Mouse (Mus musculus) heart, postnatal 36 days (tissue): ENCODE measurements around the gene 6030445D17Rik. TPM values are rescaled to one million over a fixed set of nuclear protein-coding genes. Genes with fewer than 3 reads are reported as not detected.

Source experiments
- DNase-seq, 2 experiments: peaks; one replicate each; pipeline ENCODE4 v3.0.0; 2021 to 2022
- intact Hi-C: fragments of 180-260 bp; cut with DNase I; formaldehyde crosslinking; loops from one replicate; pipeline ENCODE4 v1.15.1; 2025
- total RNA-seq, 2 experiments: library from RNA; stranded (reverse); gene quantifications; 2 replicates each; pipeline ENCODE4 v1.2.3; 2021

The 6030445D17Rik gene
- total RNA-seq, 2 experiments from 2014 or later = 0.17 to 0.35 TPM

DNA sequence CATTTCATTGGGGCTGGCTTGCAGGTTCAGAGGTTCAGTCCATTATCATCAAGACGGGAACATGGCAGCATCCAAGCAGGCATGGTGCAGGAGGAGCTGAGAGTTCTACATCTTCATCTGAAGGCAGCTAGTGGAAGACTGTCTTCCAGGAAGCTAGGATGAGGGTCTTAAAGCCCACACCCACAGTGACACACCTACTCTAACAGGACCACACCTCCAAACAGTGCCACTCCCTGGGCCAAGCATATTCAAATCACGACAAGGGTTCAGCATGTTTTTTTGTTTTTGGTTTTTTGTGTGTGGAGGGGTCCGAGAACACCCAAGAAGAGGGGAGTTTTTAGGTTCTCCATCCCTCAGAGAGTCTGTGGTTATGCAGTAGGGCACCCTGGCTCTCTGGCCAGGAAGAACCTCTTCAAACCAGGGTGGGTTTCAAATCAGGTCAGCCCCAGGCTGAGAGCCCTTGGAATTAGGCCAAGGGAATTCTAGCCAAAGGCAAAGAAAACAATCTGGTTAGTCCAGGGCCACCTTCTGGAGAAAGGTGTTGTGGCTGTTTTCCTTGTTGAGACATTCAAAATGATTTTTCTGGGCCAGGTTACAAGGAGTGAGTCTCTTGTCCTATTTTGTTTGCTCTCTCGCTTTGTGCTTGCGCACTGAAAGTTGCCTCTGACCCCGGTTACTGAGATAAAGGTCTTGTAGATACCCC lies 5.4 kb upstream of the 6030445D17Rik start:
- intact Hi-C loops = no loop called here
- no peak for DNase-seq

DNA sequence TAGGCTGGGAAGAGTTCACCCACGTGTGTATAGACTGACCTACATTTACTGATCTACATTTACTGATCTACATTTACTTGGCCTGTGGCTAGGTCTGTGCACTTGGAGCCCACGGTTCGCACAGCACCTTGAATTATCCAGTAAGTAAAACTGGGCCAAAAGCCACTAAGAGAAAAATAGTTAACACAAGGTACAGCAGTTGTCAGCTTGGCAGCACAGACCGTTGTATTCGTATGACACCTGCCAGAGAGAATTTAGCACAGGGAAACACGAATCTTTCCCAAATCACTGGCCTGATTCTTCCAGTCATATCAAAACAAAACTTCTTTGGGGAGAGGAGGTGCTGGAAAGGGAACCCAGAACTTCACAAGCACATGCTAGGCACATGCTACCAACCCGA lies 3.8 kb upstream of the 6030445D17Rik start:
- DNase-seq = no peak
- intact Hi-C loops = no loop called here

DNA sequence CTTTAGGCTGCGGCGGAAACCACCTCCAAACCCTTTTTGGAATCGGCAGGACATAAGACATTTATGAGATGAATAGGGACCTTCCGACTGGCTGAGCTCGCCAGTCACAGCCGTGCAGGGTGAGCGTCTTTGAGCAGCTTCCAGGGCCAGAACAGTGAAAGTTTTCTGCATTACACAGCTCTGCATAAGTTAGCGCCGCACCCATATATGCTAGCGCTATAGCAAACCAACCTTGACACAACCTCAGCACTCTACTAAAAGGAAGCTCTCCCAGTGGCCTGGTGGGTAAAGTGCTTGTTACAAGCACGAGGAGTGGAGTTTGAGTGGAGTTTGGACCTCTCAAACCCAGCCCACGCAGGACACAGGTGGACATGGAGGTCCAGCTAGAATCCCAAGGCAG lies 2.8 kb upstream of the 6030445D17Rik start:
- intact Hi-C loops = no loop called here

DNA sequence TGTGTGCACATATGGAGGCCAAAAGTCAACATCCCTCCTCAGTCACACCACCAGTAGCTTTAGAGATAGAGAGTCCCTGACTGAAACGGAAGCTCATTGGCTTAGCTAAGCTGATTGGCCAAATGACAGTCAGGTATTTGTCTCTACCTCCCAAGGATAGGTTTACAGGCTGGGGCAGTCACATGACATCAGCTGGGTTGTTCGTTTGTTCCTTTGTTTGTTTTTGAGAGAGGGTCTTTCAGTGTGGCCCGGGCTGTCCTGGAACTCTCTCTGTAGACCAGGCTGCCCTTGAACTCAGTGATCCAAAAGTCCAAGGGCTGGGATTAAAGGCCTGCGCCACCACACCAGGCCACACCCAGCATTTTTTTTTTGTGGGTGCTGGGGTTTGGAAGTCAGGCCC lies 844 bp upstream of the 6030445D17Rik start:
- intact Hi-C loops = loop anchor here (5.0 kb wide), 1 partner anchor 141 kb away; the partner anchor contains the start of gene Kdm1a
- no peak for DNase-seq

More for the DNA sequence above, 2.8 kb upstream of the 6030445D17Rik start:
- DNase-seq = no peak

DNA sequence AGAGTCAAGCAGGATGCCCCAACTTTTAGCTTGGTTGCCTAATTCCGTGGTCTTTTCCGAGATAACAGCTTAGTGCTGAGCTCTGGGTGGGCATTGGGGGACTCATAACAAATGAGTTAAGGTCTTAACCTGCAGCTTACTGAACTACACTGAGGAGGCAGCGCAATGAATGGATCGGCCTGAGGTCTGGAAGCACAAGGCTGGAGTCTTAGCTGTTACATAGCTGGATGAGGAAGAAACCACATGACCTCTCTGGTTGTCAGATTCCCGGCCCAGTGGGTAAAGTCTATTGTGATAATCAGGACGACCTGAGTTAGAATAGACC lies 327 bp upstream of the 6030445D17Rik start:
- intact Hi-C loops = loop anchor here (5.0 kb wide), 1 partner anchor 141 kb away; the partner anchor contains the start of gene Kdm1a
- DNase-seq = no peak

DNA sequence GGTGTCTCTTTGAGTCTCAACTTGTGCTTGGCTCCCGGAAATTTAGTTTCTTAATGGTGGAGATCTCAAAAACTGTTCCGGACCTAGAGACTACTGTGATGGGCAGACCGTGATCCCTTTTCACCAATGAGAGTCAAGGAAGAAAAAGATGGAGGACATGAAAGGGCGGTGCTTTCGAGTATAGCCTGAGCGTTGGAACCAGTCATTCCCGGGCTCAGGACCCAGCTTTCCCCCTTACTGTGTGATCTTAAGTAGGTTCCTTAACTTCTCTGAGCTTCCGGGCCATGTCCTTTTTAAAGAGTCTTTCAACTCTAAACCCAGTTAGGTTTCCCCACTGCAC lies 759 bp downstream of the 6030445D17Rik start:
- no peak for DNase-seq
- intact Hi-C loops = loop anchor here (5.0 kb wide), 1 partner anchor 139 kb away; the partner anchor contains the start of gene Kdm1a

DNA sequence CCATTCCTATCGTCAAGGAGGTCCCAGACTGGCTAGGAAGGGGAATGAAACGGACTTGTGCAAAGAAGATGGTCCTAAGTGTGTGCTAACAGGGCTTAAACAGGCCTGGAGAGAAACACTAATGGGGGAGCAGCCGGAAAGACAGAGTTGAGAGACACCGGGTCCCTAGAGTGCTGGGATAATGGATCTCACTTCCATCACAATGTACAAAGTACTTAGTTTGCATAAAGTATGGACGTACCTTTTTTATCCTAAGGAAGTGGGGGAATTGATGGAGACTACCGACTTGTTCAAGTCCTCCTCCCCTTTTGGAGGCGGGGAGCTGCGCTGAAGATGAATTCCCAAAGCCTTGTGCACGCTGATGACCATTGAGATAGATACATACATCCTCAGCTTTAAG lies 1.4 kb downstream of the 6030445D17Rik start:
- no peak for DNase-seq
- intact Hi-C loops = loop anchor here (5.0 kb wide), 1 partner anchor 139 kb away; the partner anchor contains the start of gene Kdm1a

DNA sequence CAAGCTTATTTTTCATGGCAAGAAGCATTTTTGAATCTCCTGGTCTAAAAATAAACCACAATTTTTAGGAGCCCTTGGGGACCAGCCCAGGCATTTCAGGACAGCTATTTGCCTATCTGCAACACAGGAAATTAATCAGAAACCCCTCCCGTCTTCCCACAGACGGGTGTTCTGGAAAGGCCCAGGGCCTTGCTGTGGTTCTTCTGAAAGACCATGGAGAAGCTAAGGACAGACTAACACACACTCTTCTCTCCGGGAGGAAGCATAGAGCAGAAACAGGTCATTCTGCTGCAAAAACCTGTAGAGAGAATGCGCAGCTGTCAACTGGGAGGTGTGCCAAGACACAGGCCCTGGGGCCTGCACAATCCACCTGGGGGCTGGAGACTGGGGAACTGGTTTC lies 4.2 kb downstream of the 6030445D17Rik start:
- peak; percentile 30 to 47 for DNase-seq
- intact Hi-C loops = no loop called here

DNA sequence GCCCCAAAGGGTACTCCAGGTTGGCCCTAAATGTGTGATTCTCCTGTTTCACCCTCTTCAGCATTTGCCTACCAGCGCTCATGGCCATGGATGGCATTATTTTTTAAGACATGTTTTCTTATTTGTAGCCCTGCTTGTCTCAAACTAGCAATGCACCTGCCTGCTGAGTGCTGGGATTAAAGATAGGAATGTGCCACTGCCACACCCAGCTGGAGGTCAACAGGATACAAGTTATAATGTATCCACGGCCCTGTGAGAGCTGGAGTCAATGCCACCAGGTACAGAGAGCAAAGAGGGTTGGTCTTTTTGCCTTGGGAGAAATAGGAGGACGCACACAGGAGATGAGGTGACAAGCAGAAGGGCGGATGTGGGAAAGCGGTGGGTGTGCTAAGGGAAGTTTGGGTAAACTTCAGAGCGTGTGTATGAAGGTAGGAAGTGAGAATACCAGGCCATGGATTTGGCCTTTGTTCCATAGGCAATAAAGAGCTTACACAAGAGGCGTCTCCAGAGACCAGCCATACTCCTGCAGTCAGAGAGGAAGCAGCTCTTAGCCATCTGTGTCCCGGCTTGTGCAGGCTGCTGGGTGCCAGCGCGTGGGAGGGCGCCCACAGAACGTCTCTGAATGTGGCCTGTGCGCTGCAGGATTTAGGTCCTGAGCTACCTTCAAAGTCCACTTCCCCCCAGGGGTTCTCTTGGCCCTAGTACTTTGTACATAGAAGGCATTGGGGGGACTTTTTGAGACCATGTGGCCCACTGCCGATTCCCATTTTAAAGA lies 6.7 kb downstream of the 6030445D17Rik start:
- intact Hi-C loops = no loop called here

DNA sequence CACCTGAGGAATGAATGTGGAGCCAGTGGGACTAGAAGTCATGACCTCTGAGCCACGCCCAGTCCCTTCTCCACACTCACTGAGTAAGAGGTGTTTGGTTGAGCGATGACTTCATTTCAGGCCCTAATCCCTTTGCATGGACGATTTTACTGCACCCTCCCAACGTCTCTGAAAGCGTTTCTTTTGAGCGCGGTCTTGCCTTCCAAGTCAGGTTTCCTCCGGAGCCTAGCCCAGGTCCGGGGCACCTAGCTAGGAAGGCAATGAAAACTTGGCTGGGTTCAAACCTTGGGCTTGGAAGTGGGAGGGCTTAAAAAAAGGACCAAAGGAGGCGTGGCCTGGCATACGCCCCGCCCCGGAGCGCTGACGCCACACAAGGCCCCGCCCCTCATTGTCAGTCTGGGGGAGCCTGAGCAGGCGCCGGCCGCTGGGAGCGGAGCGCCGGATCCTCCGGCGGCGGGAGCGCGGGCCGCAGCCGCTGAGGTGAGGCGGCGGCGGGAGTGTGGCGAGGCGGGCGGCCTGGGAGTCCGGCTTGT lies 7.4 kb downstream of the 6030445D17Rik start, which contains the start of gene Luzp1:
TSS of gene Luzp1 (plus strand) at position 391 of the 533 bp plus-strand sequence.
- intact Hi-C loops = no loop called here
- DNase-seq = peak; percentile 97

More for the DNA sequence above, 6.7 kb downstream of the 6030445D17Rik start:
- no peak for DNase-seq

DNA sequence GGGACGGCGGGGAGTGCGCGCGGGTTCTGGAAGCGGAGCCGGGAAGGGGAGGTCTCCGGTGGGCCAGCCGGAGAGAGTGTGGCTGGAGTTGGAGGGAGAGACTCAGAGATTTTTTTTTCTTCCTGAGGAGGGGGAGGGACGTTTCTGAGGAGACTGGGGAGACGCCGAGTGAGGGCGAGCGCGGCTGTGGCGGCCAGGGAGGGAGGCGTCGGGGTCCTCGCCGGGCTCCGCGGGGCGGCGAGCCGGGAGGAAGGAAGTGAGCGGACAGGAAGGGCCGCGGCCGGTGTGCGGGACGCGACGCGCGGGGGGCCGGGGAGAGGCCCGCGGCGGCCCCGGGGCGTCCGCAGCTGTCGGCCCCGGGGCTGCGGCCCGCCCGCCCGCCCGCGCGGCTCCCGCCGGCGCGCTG lies 7.9 kb downstream of the 6030445D17Rik start:
- no peak for DNase-seq
- intact Hi-C loops = loop anchor here (2.0 to 5.0 kb wide), 2 partner anchors 19 to 57 kb away; no protein-coding TSS in a partner anchor

DNA sequence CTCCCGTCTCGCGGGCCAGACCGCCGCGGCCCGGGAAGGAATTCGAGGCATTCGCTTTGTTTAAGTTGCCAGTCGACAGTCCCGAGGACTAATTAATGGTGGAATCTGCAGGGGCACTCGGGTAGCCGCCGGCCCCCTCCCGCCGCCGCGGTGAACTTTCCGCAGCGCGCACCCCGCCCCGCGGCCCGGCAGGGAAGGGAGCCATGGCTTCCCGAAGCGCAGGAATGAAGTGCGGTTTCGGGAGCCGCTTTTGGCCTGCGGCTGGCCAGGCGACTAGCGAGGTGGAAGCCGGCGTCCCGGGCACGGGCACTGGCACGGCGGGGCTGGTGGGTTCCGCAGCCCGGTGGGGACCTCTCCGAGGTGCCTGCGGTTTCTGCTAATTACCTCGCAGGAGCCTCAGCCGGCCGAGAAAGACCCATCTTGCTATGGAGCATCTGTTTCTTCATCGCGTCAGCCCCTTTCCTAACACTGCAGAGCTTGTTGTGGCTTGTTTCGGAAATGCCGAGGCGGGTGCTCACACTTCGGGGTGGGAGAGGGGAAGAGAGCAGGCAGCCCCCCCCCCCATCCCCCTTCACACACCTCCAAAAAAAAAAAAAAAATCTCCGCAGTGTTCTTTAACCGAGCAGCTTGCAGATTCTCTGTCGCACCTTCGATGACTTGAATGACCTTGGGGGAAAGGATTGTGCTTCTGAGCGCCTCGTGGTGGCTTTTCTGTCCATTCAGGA lies 8.5 kb downstream of the 6030445D17Rik start:
- DNase-seq = peak; percentile 63 to 76
- intact Hi-C loops = loop anchor here (2.0 to 5.0 kb wide), 2 partner anchors 18 to 57 kb away; no protein-coding TSS in a partner anchor

DNA sequence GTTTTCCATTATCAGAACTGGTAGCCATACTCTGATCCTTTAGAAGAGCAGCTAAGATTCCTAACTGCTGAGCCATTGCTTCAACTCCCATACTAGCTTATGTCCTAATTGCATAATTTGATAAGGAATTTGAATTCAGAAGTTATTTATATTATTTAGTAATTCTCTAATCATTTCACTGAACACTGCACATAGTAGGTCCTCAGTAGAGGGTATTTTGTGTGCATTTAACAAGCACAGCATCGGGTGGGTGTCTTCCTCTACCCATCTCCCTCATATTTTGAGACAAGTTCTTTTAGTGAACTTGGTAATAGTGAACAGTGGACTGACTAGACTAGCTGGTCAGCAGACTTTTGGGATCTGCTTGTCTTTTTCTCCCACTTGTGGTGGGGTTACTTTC lies 14.6 kb downstream of the 6030445D17Rik start:
- DNase-seq = no peak
- intact Hi-C loops = no loop called here

DNA sequence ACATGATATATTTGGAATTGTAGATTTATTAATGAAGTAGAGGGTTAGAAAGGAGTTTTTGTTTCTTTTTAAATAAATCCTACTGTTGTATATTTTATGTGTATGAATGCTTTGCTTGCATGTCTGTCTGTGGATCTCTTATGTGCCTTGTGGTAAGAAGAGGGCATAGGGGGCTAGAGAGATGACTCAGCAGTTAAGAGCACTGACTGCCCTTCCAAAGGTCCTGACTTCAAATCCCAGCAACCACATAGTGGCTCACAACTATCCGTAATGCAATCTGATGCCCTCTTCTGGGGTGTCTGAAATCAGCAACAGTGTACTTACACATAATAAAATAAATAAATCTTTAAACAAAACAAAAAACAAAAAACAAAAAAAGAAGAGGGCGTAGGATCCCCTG lies 24.5 kb downstream of the 6030445D17Rik start:
- intact Hi-C loops = no loop called here

DNA sequence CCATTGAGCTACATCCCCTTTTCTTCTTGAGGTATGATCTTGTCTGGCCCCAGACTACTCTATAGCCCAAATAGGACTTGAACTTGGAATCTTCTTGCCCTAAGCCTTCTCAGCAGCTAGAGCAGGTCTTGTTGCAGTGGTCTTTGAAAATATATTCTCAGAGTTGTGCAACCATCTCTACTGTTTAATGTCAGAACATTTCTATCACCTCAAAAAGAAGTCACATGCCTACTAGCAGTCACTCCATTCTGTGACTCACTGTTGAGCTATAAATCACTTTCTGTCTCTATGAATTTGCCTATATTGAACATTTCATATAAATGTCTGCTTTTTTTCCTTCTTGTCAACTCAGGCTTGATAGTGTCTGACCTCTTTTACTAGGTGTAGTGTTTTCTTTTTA lies 33.9 kb downstream of the 6030445D17Rik start:
- no peak for DNase-seq
- intact Hi-C loops = no loop called here

More for the DNA sequence above, 24.5 kb downstream of the 6030445D17Rik start:
- no peak for DNase-seq

DNA sequence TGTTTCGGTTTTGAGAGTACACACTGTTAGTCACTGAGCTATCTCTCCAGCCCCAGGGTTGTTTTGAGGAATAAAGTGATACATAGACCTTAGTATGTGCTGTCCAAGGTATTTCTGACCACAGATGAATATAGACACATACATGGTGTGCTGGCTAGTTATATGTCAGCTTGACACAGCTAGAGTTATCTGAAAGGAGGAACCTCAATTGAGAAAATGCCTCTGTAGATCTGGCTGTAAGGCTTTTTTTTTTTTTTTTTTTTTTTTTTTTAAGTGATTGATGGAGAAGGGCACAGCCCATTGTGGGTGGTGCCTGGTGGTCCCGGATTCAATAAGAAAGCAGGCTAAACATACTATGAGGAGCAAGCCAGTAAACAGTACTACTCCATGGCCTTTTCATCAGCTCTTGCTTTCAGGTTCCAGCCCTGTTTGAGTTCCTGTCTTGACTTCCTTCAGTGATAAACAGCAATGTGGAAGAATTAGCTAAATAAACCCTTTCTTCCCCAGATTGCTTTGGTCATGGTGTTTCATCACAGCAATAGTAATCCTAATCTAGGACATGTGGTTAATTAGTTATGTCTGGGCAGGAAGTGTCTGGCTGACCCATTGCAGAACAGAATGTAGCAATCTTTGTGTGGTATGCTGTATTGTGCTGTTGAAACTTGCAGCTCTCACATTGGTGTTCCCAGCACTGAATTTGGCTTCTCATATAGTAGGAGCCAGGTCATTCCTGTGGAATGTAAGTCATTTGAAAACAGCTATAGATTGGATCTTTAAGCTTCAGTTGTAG lies 43.6 kb downstream of the 6030445D17Rik start:
- DNase-seq = no peak
- intact Hi-C loops = no loop called here

DNA sequence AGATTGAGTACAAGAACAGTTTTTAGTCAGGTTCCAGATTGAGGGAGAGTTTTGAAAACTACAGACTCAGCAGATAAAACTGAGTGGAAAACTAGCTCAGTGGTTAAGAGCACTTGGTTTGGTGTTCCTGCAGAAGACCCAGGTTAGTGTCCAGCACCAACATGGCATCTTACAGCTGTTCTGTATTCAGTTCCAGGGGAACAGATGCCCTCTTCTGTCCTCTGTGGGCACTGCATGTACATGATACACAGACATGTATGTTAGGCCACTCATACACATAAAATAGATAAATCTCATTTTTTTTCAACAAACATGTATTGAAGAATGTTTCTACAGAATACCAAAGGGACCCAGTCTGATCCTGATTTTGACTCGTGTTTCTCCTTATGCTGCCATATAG lies 47.8 kb downstream of the 6030445D17Rik start:
- DNase-seq = peak in 1 of 2 experiments; percentile 37
- intact Hi-C loops = no loop called here

DNA sequence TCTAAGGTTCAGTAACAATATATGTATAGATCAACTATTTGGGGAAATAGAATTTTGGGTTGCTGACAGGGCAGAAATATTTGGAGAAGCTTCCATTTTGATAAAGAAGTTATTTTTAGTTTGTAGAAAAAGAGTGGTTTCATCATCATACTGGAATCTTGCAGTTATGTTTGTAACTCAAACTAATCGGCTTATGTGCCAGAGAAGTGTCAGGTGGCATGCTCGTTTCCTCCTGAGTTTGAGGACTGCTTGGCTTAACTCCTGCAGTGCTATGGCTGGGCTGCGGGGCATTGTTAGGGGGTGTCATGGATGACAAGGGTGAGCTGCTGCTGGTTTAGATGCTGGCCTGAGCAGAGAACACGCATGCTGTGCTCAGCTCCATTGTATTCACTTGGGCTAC lies 49.7 kb downstream of the 6030445D17Rik start:
- no peak for DNase-seq
- intact Hi-C loops = no loop called here

DNA sequence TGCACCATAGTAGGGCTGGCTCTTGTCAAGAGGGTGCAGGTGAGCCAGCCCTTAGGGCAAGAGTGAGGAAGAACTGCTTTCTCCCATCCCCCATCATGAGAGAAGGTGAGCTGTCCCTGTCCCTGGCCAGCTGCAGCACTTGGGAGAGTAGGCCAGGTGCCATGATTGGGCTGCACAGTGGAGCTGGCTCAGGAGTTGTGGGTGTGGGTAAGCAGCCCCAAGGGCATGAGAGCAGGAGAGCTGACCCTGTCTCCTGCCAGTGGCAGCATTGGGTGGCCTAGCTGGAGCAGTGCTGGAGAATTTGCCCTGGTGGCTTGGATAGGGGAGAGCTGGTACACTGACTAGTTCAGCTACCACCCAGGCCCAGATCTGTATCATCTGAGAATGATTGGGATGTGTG lies 50.9 kb downstream of the 6030445D17Rik start:
- intact Hi-C loops = no loop called here

More for the DNA sequence above, 50.9 kb downstream of the 6030445D17Rik start:
- peak in 1 of 2 experiments; percentile 9 for DNase-seq
